Mouse (Mus musculus): ENCODE measurements around the gene Pfdn6.
A peak's percentile ranks its signal among the peaks of the same experiment; 100 is the strongest.
"Not testable (repeated sequence)": the region's sequence is repeated elsewhere in the genome, so short reads cannot be mapped to it uniquely, and the experiment has no call there.

The Pfdn6 gene

DNA sequence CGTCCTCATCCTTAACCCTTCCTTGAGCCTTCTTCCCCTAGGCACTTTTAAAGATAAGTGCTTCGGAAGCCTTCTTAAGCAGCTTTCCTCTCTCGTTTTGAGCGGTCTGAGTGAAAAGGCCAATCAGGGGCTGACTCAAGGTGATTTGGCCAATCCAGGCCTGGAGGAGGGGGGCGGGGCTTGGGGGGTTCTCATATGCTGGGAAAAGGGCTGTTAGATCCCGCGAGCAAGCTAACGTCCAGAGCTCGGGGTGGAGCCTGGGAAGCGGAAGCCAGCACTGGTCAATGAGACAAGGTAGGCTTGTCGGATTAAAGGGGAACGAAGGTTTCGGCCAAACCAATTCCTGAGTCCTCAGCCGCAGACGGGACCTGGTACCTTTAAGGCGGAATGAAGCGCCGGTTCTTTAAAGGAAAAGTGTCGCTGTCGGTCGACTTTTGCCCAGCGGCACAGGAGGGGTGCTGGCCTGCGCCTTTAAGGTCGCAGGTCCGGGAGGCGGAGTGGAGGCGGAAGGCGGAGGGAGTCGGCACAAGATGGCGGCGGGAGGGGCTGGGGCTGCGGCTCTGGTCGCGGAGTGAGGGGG is 24.4 kb downstream of the Pfdn6 start, which contains the start of the genes Tapbp and Zbtb22:
Gene Tapbp, plus strand, starts transcription at position 229 of the 580 bp plus-strand sequence.
Gene Zbtb22, plus strand, starts transcription at position 234 of the 580 bp plus-strand sequence.
- DNase-seq (ENCODE audit: low read depth): peak; percentile 100

DNA sequence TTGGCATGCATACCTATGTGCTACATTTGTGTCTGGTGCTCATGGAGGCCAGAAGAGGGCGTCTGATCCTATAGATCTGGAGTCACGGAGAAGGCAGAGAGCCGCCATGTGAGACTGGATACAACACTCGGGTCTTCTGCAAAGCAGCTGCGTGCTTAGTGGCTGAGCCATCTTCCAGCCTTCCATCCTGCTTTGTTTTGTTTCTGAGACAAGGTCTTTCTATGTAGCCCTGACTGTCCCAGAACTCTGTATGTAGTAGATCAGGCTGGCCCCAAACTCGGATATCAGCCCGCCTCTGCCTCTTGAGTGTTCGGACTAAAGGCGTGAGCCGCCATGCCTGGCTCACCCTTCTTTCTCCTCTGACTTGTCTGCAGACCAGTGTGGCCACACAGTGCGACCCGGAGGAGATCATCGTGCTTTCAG is 25.2 kb downstream of the Pfdn6 start:
- DNase-seq (ENCODE audit: low read depth): peak; percentile 59

DNA sequence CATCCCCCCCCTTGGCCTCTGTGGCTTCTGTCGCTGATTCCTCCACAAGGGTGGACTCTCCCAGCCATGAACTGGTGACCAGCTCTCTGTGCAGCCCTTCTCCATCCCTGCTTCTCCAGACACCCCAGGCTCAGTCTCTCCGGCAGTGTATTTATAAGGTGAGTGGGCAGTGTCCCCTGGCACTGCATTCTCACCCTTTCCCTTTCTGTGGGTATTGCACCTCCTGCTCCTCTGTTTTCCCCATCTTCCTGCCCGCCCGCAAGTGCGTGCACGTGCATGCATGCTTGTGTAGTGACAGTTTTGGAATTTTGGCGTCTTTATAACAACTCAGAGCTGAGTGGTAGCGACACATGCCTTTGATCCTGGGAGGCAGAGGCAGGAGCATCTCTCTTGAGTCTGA is 26.2 kb downstream of the Pfdn6 start:
- no peak for DNase-seq (ENCODE audit: low read depth)

DNA sequence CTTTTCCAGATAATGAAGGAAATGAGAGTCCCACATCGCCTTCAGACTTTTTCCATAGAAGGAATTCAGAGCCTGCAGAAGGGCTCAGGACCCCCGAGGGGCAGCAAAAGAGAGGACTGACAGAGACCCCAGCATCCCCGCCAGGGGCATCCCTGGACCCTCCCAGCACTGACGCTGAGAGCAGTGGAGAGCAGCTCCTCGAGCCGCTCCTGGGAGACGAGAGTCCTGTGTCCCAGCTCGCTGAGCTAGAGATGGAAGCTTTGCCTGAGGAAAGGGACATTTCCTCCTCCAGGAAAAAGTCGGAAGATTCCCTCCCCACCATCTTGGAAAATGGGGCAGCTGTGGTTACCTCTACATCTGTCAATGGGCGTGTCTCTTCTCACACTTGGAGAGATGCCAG is 26.9 kb downstream of the Pfdn6 start:
- no peak for DNase-seq (ENCODE audit: low read depth)

DNA sequence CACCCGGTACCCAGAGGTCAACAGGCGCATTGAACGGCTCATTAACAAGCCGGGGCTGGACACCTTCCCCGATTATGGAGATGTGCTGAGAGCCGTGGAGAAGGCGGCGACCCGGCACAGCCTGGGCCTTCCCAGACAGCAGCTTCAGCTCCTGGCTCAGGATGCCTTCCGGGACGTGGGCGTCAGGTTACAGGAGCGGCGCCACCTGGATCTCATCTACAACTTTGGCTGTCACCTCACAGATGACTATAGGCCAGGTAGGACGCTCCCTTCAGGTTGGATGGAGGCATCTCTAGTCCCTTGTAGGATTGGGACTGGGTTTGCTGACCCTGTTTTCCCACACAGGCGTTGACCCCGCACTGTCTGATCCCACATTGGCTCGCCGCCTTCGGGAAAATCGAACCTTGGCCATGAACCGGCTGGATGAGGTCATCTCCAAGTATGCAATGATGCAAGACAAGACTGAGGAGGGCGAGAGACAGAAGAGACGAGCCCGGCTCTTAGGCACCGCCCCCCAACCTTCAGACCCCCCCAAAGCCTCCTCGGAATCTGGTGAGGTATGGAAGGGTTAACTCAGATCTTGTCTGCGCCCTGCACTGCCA is 28.2 kb downstream of the Pfdn6 start:
- no peak for DNase-seq (ENCODE audit: low read depth)

DNA sequence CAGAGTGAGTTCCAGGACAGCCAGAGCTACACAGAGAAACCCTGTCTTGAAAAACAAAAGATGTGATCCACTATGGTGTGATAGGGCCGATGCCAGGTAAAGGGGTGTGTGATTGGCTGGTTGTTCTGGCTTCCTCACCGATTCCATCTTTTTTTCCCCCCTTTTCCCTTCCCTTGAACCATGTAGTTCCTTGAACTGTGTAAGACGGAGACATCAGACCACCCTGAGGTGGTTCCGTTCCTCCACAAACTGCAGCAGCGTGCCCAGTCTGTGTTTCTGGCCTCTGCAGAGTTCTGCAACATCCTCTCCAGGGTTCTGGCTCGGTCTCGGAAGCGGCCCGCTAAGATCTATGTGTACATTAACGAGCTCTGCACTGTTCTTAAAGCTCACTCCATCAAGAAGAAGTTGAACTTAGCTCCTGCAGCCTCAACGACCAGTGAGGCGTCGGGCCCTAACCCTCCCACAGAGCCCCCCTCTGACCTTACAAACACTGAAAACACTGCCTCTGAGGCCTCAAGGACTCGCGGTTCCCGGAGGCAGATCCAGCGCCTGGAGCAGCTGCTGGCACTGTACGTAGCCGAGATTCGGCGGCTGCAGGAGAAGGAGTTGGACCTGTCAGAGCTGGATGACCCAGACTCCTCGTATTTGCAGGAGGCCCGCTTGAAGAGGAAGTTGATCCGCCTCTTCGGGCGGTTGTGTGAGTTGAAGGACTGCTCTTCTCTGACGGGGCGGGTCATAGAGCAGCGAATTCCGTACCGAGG is 28.9 kb downstream of the Pfdn6 start:
- DNase-seq (ENCODE audit: low read depth): no peak

DNA sequence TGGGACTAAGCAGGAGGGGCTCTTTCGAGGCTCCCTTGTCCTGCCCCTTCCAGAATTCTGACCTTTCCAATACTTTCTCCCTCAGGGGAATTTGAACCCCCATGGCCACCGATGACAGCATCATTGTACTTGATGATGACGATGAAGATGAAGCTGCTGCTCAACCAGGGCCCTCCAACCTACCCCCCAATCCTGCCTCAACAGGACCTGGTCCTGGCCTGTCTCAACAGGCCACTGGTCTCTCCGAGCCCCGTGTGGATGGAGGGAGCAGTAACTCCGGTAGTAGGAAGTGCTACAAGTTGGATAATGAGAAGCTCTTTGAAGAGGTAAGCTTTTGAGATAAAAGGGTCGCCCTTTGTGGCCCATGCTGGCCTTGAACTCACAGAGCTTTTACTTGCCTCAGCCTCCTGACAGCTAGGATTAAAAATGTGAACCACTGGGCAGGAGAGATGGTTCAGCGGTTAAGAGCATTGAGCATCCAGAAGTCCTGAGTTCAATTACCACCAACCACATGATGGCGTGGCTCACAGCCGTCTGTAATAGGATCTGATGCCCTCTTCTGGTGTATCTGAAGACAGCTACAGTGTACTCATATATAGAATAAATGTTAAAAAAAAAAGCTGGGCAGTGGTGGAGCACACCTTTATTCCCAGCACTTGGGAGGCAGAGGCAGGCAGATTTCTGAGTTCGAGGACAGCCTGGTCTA is 29.6 kb downstream of the Pfdn6 start:
- DNase-seq (ENCODE audit: low read depth): peak; percentile 66

DNA sequence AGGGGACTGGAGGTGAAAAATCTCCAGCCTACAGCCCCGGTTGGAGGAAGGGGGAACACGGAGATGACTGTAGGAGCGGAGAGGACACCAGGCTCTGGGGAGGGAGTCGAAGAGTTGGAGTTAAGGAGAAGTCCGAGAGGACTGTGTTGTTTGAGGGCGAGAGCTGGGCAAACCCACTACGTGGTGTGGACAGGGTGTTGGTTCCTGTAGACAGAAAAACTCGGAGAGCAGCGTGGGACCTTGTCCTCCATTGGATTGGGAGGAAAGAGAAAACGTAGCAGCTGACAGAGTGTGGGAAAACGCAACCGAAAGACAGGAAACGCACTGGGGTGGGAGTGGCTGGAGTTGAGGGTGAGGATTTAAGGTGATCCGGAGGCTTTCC is 30.3 kb downstream of the Pfdn6 start:
- peak; percentile 80 for DNase-seq (ENCODE audit: low read depth)

DNA sequence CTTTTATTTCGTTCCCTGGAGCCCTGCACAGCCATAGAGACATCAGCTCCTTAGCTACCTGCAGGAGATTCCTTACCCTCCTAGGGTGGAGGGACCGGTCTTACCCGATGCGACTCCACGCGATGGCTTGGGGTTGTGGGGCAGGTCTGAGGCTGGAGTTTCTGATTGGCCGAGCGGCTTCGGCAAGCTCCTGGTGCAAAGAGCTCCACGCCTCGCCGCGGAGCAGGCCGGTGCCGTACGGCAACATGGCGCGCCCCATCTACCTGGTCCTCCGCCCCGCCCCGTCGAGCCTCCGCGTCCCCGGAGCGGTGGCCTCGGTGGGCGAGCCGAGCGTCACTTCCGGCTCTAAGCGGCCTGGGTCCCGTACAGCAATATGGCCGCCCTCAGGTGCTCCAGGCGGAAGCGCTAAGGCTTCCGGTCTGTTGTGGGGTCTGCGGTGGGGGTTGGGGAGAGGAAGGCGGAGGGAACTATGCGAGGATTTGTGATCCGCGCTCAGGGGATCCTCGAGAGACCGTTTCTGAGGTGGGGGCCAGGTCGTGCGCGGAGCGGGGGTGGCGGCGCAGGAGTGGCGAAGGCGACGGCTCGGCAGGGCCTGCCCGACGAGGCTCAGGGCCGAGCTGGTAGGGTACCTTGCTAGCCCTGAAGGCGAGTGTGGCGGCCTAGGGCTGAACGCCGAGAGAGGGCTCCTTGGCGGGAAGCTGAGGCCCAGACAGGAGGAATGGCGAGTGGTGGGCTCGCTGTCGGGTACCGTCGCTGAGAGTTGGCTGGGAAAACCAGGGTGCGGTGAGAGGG is 30.9 kb downstream of the Pfdn6 start, which contains the start of gene Daxx:
Gene Daxx, plus strand, starts transcription at position 338 of the 792 bp plus-strand sequence.
- peak; percentile 99 for DNase-seq (ENCODE audit: low read depth)

DNA sequence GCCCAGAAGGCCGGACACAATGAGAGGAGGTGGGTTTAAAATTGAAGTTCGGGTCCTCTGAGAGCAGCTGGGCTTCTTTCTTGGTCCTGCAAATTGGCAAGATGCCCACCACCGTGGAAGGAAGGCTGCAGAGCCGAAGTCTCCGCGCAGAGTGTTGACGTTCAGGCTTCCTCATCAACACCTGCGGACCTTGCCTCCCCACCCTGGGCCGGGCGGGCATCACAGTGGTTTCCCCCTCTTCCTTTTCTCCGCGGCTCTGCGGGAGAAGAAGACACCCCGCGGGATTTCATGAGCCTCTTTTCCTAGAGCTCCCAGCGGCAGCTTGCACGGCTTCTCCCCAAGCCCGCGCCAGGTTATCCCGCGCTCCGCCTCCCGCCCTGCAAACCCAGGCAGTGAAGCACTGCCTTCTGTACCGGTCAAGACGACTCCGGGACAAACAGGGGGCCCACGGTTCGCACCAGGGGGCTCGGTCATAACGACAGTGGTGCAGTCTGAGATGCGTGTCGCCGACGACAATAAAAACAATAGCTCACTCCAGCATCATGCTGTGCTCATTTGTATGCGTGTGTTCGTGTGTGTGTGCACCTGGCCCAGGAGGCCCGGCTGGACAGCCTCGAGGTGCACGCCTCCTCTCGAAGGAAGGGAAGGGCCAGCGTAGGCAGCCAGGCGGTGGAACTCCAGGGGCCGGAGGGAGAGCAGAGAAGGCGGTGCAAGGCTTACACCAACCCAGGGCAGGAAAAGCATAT is 31.6 kb downstream of the Pfdn6 start:
- peak; percentile 56 for DNase-seq (ENCODE audit: low read depth)

DNA sequence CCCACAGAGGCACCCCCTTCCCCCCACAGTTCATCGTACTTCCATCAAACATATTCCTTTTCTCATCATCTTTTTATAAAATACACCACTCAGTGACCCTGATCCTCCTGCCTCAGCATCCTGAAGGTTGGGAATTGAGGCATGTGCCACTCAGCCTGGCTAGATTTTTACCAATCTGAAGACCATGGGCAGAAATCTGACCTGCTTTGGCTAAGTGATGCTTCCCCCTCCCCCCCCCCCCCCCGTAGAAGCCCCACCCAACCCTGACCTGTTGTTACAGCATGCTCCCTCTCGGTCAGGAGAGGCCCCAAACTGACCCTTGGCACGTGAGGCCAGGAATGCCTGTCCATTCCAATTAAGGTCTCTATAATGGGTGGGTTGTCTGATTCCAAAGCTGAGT is 35.3 kb downstream of the Pfdn6 start, which contains the start of gene Platr17:
Gene Platr17, plus strand, starts transcription at position 301 of the 400 bp plus-strand sequence.
- not testable (repeated sequence) for DNase-seq (ENCODE audit: low read depth)

DNA sequence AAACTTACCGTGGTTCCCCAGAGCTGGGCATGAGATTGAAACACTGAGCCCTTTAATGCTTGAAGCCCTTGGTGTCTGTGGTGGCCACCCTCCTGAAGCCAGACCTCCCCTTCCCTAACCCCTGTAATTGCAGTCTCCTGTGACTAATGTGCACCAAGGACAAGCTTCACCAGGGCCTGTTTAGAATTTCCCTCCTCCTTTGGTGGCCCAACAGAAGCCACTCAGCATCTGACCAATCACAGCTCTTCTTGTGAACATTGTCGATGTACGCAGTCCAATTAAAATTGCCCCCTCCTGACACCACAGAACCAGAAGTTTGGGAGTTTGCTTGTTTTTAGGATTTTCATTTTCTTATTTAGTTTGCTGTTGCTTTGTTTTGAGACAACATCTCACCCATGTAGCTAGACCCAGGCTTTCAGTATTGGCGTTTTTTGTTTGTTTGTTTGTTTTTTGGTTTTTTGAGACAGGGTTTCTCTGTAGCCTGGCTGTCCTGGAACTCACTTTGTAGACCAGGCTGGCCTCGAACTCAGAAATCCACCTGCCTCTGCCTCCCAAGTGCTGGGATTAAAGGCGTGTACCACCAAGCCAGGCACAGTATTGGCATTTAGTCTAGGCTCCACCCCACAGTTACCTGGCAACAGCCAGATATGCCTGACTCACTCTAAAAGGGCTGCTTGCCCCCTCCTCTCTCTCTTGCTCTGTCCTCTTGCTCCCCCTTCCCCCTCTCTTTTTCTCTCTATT is 36.1 kb downstream of the Pfdn6 start:
- DNase-seq (ENCODE audit: low read depth): peak; percentile 71

DNA sequence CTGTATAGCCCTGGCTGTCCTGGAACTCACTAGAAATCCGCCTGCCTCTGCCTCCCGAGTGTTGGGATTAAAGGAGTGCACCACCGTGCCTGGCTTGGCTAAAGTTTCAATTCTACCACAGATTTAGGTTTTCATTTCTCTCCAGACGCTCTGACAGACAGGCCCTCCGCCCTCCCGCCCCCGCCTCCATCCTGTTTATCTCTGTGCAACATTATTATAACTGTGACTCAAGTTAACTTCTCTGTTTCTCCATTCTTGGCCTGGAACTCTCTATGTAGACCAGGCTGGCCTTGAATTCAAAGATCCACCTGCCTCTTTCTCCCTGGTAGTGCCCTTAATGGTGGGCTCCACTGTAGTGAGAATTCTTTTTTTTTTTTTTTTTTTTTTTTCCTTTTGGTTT is 37.7 kb downstream of the Pfdn6 start:
- peak; percentile 29 for DNase-seq (ENCODE audit: low read depth)

DNA sequence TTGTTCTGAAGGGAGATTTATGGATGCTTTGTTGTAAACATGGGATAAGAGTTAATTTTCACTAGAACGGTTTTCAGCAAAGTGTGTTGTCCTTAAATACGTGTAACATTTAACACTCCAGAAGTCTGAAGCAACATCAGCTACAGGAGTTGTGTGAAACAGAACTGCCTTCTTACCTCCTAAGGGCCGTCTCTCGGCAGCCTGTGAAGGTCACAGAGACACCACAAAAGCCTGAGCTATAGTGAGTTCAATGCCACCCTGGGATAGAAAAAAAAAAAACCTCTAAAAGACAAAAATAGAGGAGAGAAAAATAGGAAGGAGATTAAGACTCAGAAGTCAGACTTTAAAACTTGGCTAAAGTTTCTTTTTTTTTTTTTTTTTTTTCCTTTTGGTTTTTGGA is 38.1 kb downstream of the Pfdn6 start:
- no peak for DNase-seq (ENCODE audit: low read depth)

DNA sequence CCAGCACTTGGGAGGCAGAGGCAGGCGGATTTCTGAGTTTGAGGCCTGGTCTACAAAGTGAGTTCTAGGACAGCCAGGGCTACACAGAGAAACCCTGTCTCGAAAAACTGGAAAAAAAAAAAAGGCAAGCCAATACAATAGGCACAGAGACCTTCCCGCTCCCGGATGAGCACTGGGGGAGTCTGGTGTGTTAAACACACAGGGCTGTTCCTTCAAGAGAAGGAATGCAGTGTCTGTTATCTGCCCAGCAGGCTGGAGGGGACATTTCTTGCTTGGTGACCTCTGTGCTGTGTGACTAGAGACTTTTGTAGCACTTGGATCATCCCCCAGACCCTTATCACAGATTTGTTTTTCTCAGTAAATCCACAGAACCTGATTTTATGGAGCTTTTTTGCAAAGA is 38.5 kb downstream of the Pfdn6 start:
- no peak for DNase-seq (ENCODE audit: low read depth)

DNA sequence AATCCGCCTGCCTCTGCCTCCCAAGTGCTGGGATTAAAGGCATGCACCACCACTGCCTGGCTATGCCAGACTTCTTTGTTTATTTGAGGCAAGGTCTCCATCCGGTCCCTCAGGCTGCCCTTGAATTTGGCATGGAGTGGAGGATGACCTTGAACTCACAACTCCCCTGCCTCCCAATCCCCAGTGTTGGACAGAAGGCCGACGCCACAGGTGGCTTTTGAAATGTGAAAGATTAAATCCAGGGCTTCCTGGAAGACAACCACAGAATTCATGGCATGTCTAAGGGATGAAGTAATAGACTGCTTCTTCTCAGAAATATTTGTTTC is 39.2 kb downstream of the Pfdn6 start:
- DNase-seq (ENCODE audit: low read depth): no peak

DNA sequence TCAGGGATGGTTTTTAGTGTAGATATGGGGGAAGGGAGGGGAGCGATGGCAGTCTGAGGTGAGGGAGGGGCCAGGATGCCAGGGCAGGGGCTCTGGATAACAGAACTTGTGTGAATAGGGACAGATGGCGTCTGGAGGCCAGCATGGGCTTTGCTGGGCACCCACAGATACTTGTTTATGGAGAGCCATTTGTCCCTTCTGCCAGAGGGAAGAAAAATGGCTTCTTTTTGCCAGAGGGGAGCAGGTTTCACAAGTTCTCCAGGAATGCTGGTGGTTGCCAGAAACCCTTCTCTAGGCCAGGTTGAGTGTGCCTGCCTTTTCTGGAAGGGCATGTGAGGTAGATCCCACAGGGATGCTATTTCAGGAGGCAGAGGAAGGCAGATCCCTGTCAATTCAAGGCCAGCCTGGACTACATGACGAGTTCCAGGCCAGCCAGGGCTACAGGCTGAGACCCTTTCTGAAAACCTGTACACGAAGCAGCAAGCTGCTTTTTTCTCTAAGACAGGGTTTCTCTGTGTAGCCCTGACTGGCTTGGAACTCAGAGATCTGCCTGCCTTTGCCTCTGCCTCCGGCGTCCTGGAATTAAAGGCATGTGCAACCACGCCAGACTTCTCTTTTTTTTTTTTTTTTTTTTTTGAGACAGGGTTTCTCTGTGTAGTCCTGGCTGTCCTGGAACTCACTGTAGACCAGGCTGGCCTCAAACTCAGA is 39.7 kb downstream of the Pfdn6 start:
- no peak for DNase-seq (ENCODE audit: low read depth)

DNA sequence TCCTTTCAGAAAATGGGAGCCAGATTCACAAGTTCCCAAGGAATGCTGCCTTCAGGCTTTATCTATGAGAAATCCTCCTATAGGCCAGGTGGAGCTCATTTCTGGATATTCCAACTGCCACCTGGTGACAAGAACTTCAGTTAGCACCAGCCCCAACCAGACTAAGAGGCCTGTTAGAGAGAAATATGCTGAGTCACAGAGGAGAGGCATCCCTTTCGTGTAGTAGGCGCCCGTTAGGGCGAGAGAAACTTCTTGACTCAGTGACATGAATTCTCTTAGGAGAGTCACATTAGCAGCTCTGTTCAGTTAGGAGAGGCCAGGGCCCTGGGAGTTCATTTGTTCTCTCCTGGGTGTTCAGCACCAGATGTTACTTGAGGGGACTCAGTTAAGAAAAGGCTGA is 40.5 kb downstream of the Pfdn6 start:
- DNase-seq (ENCODE audit: low read depth): peak; percentile 26

DNA sequence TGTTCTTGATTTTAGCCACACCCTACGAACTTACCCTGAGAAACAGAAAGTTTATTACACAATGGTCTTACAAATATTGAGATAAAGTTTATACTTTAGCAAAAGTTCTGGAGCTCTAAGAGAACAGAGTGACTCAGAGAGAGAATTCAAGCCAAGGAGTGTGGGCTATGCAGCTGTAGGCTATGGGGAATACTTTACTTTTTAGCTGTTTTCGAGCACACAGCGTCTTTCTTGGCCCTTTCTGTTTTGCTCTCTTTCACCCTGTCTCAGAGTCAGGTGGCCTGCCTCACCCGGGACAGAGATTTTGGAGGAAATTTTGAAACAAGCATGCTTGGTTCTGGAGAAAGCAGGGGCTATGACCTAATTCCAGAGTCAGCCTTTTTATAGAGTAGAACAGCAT is 42.0 kb downstream of the Pfdn6 start:
- DNase-seq (ENCODE audit: low read depth): not testable (repeated sequence)

Data from 416B (cell line).